Mouse (Mus musculus): ENCODE measurements around the gene Bsn. TPM values are rescaled to one million over a fixed set of nuclear protein-coding genes. Genes with fewer than 3 reads are reported as not detected.

The Bsn gene
- total RNA-seq (2021) = 100 to 1,000 TPM; 216 to 234 TPM

DNA sequence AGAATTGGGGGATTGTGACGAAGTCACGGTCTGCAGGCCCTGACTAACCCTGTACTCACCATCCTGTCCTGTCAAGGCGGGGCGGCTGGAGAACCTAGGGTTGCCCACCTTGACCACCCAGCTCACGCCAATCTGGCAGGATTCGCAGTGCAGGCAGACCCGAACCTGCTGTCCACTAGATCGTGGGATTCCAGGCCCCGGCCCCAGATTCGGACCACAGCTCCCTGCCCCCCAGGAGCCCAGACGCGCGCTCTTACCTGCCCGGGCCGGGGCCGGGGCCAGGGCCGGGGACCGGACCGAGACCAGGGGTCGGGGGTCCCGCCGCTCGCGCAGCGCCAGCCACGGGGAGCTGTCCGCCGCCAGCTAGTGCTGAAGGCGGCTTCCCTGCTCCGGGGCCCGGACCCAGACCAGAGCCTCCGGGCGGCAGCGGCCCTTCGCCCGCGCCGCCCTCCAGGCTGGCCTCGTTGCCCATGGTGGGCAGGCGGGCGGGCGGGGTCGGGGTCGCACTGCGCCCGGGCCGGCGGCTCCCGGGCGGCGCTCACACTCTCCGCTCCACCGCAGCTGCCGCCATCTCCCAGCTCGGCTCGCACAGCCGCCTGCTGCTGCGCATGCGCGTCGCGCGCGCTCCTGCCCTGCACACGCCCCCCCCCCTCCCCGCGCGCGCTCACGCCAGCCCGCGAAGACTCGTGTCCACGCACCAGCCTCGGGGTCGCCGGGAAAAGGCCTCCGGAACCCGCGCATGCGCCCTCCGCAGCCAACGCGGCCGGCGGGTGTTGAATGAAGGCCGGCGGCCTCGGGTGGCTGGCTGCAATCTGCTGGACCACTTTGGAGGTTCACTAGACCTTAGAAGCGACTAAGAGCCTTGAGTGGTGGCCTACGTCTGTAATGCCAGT, at the start of gene Bsn:
Gene Bsn, minus strand, starts transcription at position 598 of the 893 bp plus-strand sequence.
- DNase-seq = peak; percentile 71 to 72

DNA sequence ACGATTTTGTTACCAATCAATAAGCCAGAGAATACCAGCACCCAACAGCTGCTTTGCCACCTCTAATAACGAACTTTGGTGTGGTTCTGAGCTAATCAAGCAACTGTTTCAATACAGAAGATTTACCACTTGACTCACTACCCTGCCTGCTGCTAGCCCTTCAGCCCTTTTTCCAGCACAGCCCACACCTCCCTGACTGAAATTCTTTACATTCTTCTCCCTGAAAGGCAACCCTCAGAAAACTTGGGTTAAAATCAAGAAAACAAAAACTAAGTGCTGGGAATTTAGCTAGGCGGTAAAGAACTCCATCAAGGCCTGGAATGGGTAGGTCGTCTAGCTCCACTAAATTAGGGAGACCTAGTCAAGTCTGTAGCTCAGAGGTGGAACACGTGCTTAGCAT, 49.8 kb upstream of the Bsn start:
- no peak for DNase-seq

DNA sequence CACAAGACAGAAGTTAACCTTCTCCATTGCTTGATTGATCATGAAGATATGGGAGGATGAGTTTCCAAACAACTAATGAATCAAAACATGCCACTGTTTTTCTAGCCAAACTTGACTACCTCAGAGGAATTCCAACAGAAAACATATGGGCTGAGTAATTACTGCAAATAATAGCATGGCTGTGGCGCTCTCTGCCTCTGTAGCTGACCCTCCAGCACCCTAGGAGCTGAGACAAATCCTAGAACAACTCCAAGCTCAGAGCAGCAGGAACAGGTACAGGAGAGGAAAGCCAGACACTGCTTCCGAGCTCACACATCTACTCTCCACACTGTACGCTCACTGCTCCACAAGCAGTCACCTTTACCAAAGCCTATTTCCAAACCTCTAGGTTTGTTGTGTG, 48.6 kb upstream of the Bsn start:
- DNase-seq = no peak

DNA sequence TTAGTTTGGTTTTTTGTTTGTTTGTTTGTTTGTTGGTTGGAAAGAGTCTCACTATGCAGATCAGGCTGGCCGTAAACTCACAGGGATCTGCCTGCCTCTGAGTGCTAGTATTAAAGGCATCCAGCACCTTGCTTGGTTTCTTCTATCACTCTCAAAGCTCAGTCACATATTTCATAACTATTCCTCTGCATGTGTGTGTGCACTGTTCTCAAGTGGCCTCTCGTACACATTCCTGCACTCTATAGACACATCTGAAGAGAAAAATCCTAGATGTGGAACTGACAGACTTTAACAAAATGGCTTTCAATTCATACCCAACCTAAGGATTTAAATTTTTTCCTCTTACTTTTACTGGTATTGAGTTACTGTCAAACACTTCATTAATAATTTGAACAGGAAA, 48.2 kb upstream of the Bsn start:
- DNase-seq = no peak

DNA sequence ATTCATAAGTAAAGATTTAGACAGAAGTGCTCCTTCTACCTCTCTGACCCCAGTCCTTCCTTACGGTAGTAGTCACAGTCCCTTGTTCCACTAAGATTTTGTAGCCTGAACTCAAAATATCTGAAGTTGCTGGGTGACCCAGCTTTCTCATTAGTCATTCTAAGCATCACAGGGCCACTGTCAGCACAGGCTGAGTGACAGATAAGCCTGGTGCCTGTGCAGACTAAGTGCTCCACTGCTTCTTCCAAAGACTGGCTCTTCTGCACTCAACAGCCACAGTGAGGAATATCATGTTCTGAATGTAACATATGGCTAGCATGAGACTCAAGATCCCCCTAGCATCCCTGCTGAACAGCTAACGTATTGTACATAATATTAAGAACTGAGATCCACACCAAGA, 44.5 kb upstream of the Bsn start:
- no peak for DNase-seq

DNA sequence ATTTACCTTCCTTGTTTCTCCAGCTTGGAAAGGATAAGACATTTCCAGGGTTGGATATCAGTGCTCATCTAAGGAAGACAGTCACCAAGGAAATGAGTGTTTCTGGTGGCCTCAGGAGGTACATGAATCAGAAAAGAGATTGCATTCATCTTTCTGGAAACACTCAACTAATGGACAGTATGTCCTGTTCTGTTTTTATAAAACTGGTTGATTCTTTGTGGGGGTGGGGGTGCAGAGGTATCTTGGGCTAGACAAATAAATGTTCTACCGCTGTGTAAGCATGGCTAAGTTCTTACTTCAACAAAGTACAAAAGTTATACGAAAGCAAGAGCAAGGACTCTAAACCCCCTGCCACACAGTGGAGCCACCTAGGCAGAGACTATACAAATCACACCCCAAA, 42.7 kb upstream of the Bsn start:
- no peak for DNase-seq

DNA sequence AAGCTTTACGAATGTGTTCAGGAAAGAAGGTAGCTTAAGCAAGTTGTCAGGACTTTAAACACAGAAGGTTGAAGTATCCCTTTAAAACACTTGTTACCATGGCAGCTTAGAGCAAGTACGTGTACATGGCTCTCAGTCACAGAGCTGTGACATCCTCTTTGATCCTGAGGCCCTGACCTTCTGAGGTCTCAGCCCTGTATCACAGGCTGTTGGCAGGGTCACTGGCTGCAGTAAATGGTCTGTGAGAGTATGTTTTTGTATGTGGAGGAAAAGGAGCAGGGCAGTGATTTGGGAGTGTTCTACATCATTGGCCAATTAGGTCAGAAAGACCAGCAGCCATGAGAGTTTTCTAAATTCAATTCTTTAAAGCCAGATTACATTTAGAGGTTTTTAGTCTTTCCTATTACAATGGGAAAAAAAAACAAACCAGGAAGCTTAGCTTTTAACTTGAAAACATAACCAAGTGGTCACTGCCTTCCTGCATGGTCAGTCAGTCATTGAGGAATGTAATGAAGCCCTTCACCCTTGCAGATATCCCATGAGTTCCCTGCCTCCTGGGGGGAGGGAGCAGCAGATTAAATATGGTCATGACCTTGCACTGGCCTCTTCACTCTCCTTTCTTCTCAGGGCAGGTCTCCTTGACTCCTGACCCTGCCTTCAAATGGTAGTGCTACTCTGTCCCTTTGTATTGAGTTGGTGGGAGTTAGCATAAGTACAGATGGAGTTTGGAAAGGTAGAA, 37.9 kb upstream of the Bsn start:
- DNase-seq = no peak

DNA sequence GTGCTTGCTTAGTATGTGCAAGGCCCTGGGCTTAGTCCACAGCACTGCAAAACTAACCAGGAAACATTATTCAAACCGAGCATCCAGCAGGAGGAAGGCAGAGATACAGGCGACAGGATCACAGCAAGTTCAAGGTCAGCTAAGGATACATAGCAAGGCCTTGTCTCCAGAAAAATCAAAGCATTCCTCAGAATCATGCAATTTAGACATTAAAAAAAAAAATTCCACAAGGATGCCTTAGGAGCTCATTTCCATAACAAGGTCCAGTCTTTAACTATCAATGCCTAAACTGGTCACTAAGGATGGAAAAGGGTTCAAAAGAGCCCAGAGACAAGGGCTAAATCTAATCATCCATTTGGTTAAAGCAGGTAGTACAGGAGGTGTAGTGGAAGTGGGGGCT, 35.0 kb upstream of the Bsn start:
- no peak for DNase-seq

DNA sequence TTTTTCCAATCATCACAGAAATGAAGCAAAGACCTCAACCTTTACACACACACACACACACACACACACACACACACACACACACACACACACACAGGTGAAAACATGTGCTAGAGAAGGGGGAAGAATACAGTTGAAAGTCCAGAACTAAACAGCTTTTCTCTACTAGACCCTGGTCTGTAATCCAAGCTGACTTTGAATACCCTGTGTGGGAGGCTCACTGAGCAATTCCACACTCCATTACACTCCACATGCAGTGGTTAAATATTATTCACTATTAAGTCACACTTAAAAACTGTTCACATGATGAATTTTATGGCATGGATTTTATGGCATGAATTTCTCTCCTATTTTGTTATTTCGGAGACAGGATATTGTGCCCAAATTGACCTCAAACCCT, 33.4 kb upstream of the Bsn start:
- DNase-seq = no peak

DNA sequence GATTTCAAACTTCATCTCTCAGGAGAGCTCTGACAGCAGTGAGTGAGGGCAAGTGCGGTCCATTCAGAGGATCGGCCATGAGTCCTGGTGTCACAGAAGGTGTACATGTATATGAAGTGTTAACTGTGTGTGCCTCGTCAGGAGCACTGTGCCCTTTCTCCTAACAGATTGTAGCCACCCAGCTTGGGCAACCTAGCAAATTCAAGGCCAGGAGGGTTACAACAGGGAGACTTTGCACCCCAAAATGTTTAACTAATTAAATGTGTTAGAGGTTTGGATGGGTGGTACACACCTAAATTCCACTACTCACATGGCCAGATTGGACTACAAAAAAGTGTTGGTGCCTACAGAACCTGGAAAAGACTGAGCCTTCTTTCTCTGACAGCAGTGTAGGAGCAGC, 31.4 kb upstream of the Bsn start:
- DNase-seq = no peak

DNA sequence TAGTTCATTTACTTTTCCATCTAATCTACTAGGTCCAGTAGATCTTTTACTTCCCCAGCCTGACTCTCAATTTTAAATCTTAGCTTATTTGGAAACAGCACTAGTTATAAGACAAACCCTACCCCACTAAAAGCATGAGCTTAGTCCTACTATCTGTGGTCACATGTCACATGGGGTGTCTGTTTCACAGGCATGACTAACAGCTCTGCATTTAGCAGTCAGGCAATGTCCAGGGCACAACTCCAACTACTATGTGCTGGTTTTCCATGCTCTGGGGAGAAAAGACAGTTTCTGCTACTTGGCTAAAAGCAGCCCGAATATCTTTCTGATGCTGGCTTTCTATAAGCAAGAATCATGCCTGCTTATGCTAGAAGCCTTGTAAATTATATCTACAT, 30.2 kb upstream of the Bsn start:
- DNase-seq = no peak

DNA sequence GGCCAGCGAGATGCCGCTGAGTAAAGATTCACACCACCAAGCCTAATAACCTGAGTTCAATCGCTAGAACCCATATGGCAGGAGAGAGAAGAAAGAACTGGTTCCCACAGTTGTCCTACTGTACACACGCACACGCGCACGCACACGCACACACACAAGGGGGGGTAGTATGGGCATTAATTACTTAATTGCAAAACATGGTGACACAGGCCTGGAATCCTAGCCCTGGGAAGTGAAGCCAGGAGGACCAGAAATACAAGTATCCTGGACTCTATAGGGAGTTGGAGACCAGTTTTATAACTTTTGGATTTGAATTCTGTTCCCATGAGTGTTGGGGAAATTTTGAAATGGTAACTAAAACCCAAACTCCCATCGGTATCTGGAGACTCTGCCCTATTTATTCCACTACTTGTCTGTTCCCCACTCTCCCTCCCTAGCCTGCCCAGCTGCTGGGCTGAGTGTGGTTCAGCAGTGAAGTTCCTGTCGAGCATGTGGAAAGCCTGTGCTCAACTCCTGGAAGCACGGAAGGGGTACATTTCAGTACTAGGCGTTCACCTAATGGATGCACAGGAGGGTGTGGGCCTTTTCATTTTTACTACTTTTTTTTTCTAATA, 29.7 kb upstream of the Bsn start:
- no peak for DNase-seq

DNA sequence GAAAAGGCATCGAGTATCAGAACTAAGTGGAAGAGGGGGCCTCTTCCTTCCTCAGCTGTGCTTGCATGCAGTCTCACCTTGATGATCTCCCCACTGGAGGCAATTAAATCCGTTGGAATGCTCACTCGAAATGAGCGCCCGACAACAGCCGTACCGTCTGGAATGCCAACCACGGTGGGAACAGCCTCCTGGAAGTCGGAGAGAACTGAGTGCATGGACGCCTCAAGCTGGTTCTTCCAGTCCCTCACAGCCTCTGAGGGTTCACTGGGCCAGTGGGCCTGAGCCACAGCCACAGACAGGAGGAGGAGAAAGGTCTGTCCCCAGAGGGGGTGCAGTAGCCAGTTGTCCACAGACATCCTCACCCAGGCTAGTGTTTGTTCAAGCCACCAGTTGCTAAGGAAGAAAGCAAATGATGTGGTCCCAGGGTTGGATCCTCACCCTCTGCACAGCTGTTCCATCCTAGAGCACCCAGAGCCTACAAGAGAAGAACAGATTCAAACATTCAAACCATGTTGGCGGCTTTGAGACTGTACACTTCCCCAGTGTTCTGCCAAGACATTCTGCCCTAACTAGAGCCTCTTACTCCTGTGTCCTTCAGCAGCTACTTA, 27.9 kb upstream of the Bsn start:
- DNase-seq = no peak

DNA sequence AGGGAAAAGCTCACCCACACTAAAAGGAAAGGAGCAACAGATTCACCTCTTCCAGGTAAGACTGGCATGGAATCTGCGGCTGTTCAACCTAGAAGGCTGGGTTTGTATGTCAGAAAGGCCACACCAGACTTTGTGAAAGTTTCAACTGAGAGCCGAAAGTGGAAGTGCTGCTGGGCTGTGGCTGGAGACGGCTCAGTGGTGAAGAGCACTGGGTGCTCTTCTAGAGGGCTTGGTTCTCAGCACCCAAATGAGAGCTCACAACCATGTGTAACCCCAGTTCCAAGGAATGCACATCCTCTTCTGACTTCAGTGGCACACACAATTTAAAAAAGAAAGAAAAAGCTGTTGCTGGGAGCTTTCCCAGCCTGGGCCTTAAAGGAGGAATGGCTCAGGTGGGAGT, 27.2 kb upstream of the Bsn start:
- DNase-seq = no peak

DNA sequence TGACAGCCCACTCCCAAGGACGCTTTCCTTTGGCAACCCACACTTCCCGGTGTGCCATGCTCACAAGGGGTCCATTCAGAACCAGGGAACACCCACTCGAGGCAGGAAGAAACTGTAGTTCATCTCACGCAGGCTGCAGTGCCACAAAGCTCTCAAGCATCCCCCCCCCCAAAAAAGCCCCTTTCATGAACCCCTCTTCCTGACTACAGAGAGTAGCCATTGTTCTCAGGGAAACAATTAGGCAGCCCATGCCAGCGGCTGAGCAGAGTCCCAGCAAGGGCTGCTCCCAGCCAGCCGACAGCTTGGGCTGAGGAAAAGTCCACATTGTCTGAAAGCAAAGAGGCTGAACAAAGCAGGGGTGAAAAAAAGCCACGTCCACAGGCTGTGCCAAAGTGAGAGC, 22.9 kb upstream of the Bsn start:
- DNase-seq = peak in 1 of 2 experiments; percentile 23

DNA sequence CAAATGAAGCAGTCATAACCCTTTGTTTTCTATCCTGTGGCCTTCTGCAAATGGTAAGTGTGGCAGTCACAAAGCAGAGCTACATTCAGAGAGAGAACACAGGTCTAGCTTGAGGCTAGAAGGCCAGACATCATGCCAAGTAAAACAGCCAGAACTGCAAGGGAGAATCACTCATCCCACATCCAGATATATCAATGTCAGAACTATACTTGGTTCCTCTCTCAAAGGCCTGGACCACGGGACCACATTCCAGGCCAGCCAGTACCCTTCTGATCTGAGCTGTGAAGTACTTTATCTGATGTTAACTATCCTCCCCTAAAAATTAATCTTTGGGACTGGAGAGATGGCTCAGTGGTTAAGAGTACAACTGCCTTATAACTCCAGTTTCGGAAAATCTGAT, 22.2 kb upstream of the Bsn start:
- DNase-seq = no peak

DNA sequence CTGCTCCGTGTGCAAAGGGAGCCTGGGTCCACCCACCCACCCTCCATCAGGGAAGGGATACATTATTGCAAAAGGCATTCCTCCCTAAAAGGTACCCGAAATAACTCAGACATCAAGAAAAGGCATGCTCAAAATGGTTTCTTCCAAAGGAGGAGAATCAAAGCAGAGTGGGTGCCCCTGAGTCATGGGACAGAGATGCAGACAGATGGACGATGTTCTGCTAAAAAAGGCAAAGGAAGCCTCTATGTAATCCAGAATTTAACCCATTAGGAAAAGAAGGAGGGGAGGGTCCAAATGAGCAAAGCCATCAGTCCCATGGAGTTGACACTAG, 15.4 kb upstream of the Bsn start:
- peak in 1 of 2 experiments; percentile 27 for DNase-seq

DNA sequence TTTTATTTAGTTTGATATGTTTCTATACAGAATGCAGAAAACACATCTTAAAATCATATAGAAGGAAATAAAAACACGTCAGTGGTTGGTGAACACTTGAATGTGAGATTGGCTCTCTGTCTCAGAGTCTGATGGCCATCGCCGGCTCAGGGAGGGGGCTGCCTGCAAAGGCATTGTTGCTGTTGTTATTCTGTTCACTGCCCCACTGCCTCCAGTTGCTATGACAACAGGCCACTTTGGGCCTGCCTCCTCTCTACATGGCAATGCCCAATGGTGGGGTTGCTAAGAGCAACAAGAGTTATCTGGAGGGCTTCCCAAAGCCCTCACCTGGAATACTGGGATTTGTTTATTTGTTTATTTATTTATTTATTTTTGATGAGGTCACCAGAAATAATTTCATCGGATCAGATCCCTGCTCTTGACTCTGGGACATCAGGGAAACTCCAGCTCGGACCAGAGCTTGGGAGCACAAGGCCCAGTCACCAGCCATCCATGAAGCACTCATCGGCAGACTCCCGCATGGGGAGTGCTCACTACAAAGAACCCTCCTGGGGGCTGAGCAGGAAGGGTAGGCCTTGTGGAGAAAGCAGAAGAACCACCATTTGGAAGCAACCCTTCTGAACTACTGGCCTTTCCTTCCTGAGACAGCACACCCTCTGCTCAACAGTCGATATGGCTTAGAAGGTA, 14.8 kb upstream of the Bsn start:
- DNase-seq = no peak

DNA sequence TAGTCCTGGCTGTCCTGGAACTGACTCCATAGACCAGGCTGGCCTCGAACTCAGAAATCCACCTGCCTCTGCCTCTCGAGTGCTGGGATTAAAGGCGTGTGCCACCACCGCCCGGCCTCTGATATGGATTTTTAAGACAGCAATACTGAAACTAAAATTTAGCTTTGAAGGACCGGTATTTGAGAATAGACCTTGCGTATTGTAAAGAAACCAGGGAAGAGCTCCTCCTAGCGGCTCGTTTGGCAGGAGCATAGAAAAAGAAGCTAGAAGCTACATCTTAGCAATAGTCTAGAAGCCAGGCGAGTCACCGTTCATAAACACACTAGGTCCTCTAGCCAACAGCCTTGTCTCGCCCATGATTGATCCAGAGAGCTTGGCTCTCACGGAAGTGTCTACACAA, 12.8 kb upstream of the Bsn start:
- peak in 1 of 2 experiments; percentile 59 for DNase-seq

DNA sequence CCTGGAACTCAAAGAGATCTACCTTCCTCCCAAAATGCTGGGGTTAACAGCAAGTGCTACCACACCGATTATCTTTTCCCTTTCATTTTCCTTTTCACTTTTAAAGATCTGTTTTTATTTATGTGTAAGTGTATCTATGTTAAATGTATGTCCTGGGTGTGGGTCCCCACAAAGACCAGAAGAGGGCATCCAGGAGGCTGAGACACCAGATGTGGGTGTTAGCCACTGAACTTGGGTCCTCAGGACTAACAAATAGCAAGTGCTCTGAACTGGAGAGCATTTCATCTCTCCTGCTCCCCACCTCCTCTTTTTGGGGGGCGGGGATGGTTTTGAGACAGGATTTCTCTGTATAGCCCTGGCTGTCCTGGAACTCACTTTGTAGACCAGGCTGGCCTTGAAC, 12.0 kb upstream of the Bsn start:
- no peak for DNase-seq

DNA sequence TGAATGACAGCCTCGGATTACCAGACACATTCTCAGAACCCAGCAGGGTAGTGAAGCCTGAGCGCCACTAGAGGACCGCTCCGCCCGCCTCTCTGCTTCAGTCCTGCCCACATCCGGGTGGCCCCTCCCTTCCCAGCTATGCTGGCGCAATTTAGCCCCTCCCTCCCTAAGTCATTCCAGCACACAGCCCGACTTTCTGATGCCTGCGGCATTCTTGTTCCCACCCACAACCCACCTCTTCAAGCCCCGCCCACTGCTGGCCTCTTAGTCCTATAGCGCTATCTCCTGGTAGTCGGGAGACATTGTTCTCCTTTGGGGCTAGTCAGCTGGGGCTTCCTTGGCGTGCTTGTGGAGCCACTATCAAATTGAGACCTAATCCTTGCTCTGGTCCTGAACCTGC, 11.0 kb upstream of the Bsn start:
- DNase-seq = peak; percentile 88 to 91

DNA sequence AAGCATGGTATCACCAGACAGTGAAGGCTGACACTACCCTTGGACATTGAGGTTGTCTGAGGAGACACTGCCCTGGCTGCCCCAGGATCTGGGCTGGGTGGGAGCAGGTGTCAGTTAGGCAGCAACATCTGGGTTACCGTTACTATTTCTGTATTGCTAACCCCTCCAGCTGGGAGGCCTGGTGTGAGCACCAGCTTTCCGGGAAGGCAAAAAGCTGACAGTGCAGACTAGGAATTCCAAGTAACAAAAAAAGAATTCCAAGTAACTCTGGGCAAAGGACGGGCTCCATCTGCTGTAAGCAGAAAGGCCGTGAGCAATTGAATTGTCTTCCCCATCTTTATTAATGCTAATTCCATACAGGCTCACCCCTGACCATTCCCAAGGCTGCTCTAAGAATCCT, 8.4 kb upstream of the Bsn start:
- no peak for DNase-seq

All from layer of hippocampus, postnatal 36 days (tissue).